Mouse (Mus musculus) liver, adult 2 months (tissue): ENCODE results near the gene Il2rb. TPM values are rescaled to one million over a fixed set of nuclear protein-coding genes. Genes with fewer than 3 reads are reported as not detected.

Experiments
- DNase-seq: peaks from one replicate; pipeline ENCODE4 v3.0.0-alpha.2; 2011; ENCODE audit warnings: low read depth, low spot score; ENCODE audit errors: extremely low read depth
- H3K27ac ChIP-seq: fragments of 200-500 bp; replicated peaks from 2 replicates; pipeline ENCODE4 v1.5.1; 2012; ENCODE audit warnings: low read depth, mild to moderate bottlenecking, control low read depth, inconsistent platforms, low read length; ENCODE audit not compliant: insufficient read depth
- H3K27me3 ChIP-seq: fragments of 200-500 bp; 2 replicates; pipeline ENCODE4 v1.6.1; 2012; ENCODE audit warnings: mild to moderate bottlenecking, moderate library complexity, low read length, inconsistent platforms; ENCODE audit not compliant: control insufficient read depth, insufficient read depth
- H3K36me3 ChIP-seq: fragments of 200-500 bp; 2 replicates; pipeline ENCODE4 v1.6.1; 2012; ENCODE audit warnings: low read length, inconsistent platforms; ENCODE audit not compliant: control insufficient read depth, insufficient read depth
- H3K4me1 ChIP-seq: fragments of 200-500 bp; 2 replicates; pipeline ENCODE4 v1.6.1; 2011; ENCODE audit warnings: low read length; ENCODE audit not compliant: control insufficient read depth, insufficient read depth
- H3K4me3 ChIP-seq: fragments of 200-500 bp; 2 replicates; pipeline ENCODE4 v1.5.1; 2011; ENCODE audit warnings: low read depth, mild to moderate bottlenecking, control low read depth, low read length, moderate library complexity; ENCODE audit not compliant: insufficient read depth
- H3K79me2 ChIP-seq: fragments of 200-500 bp; 2 replicates; pipeline ENCODE4 v1.6.1; 2012; ENCODE audit warnings: inconsistent platforms, mild to moderate bottlenecking, low read length, moderate library complexity; ENCODE audit not compliant: control insufficient read depth, insufficient read depth
- H3K9ac ChIP-seq: fragments of 200-500 bp; 2 replicates; pipeline ENCODE4 v1.6.1; 2012; ENCODE audit warnings: low read depth, mild to moderate bottlenecking, control low read depth, inconsistent platforms, low read length
- CTCF ChIP-seq: fragments of 200-500 bp; IDR thresholded peaks from 2 replicates; pipeline ENCODE4 v1.5.1; 2011; ENCODE audit warnings: low read depth, low read length, control low read depth
- POLR2A ChIP-seq: fragments of 200-500 bp; IDR thresholded peaks from 2 replicates; pipeline ENCODE4 v1.6.1; 2011; ENCODE audit warnings: low read length, control low read depth; ENCODE audit not compliant: insufficient read depth; ENCODE audit errors: extremely low read depth
- WGBS: fragments of 180-500 bp; shearing (Covaris S2); methylation state at CpG from one replicate; pipeline ENCODE4 v1.1.7; 2018; 5-methylcytosine and 5-hydroxymethylcytosine counted together
- polyA plus RNA-seq: library from polyadenylated mRNA; depleted of rRNA; stranded (reverse); fragments of >200 nt; gene quantifications from 2 replicates; pipeline ENCODE4 v1.2.3, GENCODE M21; 2012
- total RNA-seq: library from RNA; depleted of rRNA; stranded (reverse); fragments of >200 nt; gene quantifications from 2 replicates; pipeline ENCODE4 v1.2.3, GENCODE M21; 2014

Il2rb gene
- total and polyA plus RNA-seq, 2 experiments: 0.83 to 4.0 TPM

DNA sequence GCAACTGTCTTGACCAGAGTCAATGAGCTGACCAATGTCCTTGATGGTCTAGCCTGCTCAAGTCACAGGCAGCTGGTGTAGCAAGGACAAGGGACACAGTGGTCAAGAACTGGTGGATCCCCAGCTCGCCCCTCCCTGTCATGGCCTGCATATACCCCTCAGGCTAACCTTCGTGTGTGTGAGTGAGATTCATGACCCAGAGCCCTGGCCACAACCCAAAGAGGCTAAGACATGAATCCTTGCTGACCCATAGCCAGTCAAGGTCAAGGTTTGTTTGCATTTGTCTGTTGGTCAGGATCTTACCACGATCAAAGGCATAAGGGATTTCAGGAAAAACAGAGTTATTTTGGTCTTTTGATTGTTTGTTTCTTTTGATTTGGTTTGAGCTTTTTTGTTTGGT lies 12.6 kb downstream of the Il2rb start:
- TF ChIP-seq POLR2A (no peak), CTCF (no peak)
- no peaks in the 10 kb centered on the region for H3K27me3 ChIP-seq
- no peak for DNase-seq
- 41% methylated on average over 3 of the region's 3 CpGs for WGBS
- no peak overlapping the region for H3K27ac ChIP-seq
- no peaks in the 10 kb centered on the region for H3K79me2 ChIP-seq
- no peaks in the 10 kb centered on the region for H3K4me1 ChIP-seq
- no peak overlapping the region for H3K4me3 ChIP-seq
- no peaks in the 10 kb centered on the region for H3K36me3 ChIP-seq
- H3K9ac ChIP-seq: no peak overlapping the region

DNA sequence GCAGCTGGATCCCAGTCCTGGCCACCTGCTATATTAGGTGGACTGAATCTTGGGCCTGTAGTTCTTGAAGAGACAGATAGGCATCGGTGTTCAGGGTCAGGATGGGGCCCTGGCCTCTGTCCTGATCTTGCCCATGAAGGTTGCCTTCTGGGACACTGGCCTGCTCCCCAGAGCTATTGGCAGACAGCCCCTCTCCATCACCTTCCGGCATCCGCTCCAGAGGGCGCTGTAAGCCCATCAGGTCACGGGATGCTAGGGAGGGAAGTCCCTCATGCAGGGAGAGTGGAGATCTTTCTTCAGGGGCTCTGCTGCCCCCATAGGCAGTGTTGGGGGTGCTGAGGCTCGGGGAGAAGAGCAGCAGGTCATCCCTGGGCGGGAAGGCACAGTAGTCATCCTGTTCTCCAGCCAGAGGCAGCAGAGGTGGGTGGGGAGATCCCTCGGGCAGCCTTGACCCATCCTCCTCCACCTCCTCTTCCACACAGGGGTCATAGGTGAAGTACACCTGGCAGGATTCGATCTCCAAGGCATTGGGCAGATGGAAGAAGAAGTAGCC lies 13.5 kb downstream of the Il2rb start:
- no peak for DNase-seq
- no peak for TF ChIP-seq POLR2A
- peak; percentile 50 for TF ChIP-seq CTCF
- no peaks in the 10 kb centered on the region for H3K79me2 ChIP-seq
- H3K27ac ChIP-seq: no peak overlapping the region
- H3K4me3 ChIP-seq: no peak overlapping the region
- no peaks in the 10 kb centered on the region for H3K36me3 ChIP-seq
- H3K4me1 ChIP-seq: no peaks in the 10 kb centered on the region
- 55% methylated on average over 9 of the region's 9 CpGs for WGBS
- no peaks in the 10 kb centered on the region for H3K27me3 ChIP-seq
- H3K9ac ChIP-seq: no peak overlapping the region

DNA sequence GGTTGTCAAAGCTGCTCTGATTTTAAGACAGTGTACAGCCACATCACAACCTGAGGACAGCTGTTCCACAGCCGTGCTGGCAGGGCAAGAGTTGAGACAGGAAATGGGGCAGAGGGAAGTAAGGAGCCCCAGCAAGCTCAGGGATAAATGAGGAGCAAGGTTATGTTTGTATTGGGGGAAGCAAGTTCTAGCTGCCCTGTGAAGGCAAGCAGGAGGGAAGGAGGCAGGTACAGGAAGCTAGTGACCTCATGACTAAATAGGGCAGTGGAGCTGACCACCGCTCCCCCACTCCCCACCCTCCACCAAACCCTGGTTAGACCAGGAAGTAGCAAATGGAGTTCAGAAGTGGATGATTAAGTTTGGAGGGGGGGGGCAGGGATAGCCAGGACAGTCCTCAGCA lies 14.1 kb downstream of the Il2rb start:
- TF ChIP-seq POLR2A: no peak
- TF ChIP-seq CTCF: no peak
- no peaks in the 10 kb centered on the region for H3K79me2 ChIP-seq
- H3K27ac ChIP-seq: no peak overlapping the region
- H3K27me3 ChIP-seq: no peaks in the 10 kb centered on the region
- DNase-seq: no peak
- H3K4me1 ChIP-seq: no peaks in the 10 kb centered on the region
- no peak overlapping the region for H3K9ac ChIP-seq
- no peak overlapping the region for H3K4me3 ChIP-seq
- 61% methylated on average over 2 of the region's 2 CpGs for WGBS
- H3K36me3 ChIP-seq: no peaks in the 10 kb centered on the region

DNA sequence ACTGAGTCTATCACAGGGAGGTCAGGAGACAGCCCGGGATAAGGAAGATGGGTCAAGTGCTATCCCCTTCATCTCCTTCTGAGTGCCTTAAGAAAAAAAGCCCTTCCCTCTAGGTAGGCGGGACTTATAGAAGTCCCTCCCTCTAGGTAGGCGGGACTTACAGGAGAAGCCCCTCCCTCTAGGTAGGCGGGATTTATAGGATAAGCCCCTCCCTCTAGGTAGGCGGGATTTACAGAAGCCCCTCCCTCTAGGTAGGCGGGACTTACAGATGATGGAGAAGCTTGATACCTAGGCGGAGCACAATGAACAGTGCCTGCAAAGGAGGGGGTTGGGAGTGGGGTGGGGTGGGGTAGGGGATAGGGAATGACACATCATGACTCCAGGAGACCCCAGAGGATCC lies 15.0 kb downstream of the Il2rb start:
- Histone ChIP-seq H3K4me1 (no peaks in the 10 kb centered on the region), H3K79me2 (no peaks in the 10 kb centered on the region), H3K36me3 (no peaks in the 10 kb centered on the region), H3K27ac (no peak overlapping the region), H3K4me3 (no peak overlapping the region), H3K27me3 (no peaks in the 10 kb centered on the region), H3K9ac (no peak overlapping the region)
- no peak for TF ChIP-seq POLR2A
- WGBS: 69% methylated on average over 7 of the region's 7 CpGs
- DNase-seq: no peak

DNA sequence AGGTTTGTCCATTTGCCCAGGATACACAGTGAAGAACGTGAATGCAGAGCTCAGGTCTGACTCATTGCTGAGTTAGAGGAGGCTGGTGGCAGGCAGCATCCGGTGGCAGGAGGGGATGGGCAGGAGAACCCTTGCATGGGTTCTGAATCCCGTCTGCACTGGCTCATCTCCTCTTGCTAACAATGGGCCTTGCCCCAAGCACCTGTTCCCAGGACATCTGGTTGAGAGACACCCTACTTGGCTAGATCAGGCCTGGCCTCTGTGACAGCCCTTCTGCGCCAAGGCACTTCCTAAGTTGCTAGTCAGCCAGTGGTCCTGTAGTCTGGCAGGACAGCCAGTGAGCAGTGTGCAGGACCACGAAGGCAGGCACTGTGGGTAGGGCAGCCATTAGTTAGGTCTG lies 15.6 kb downstream of the Il2rb start:
- Histone ChIP-seq H3K4me1 (no peaks in the 10 kb centered on the region), H3K27ac (no peak overlapping the region)
- 93% methylated on average over 5 of the region's 5 CpGs for WGBS

DNA sequence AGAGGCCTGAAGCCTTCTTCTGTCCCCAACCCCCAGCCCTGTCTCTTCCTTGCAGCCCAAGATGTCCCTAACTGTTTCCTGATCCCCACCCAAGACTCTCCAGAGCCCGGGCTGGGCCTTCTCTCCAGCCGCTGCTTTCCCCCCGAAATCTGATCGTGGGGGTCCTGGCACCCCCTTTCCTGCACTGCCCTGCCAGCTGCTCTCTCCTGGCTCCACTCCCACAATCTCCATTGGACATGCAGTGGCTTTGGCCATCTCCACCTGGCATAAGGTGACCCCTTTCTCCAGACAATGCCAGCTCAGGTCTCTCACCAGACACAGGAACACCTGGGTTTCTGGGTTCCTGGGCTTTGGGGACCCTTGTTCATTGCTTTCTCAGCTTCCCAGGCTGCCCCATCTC lies 17.0 kb downstream of the Il2rb start:
- 87% methylated on average over 4 of the region's 4 CpGs for WGBS
- H3K4me1 ChIP-seq: peaks cover 2% of the 10 kb centered on the region; the same call in 1 of the 2 replicates
- no peak overlapping the region for H3K27ac ChIP-seq
- no peak for DNase-seq
- no peaks in the 10 kb centered on the region for H3K36me3 ChIP-seq
- H3K79me2 ChIP-seq: no peaks in the 10 kb centered on the region
- H3K27me3 ChIP-seq: no peaks in the 10 kb centered on the region
- TF ChIP-seq POLR2A (no peak), CTCF (no peak)
- no peak overlapping the region for H3K9ac ChIP-seq
- no peak overlapping the region for H3K4me3 ChIP-seq

More for the DNA sequence above, 15.6 kb downstream of the Il2rb start:
- DNase-seq: no peak
- TF ChIP-seq POLR2A (no peak), CTCF (no peak)
- Histone ChIP-seq H3K79me2 (no peaks in the 10 kb centered on the region), H3K4me3 (no peak overlapping the region), H3K9ac (no peak overlapping the region), H3K27me3 (no peaks in the 10 kb centered on the region), H3K36me3 (no peaks in the 10 kb centered on the region)
